Mouse (Mus musculus) forebrain, embryonic 15.5 days (tissue): Measurements from ENCODE around the gene Fdxacb1. TPM values are rescaled to one million over a fixed set of nuclear protein-coding genes. Genes with fewer than 3 reads are reported as not detected.

ENCODE experiments used
- ATAC-seq: fragments of 200-750 bp; cut with Nextera tagmentation; replicated peaks from 2 replicates; pipeline ENCODE4 v1.8.0; 2017; ENCODE audit warnings: mild to moderate bottlenecking, moderate TSS enrichment, moderate library complexity
- H3K27ac ChIP-seq: fragments of 300-500 bp; sonication (generic); replicated peaks from 2 replicates; pipeline ENCODE4 v1.5.1; 2015; ENCODE audit warnings: mild to moderate bottlenecking, inconsistent platforms
- H3K27me3 ChIP-seq: fragments of 300-500 bp; sonication (generic); 2 replicates; pipeline ENCODE4 v1.6.1; 2015; ENCODE audit warnings: inconsistent platforms
- H3K36me3 ChIP-seq: fragments of 300-500 bp; sonication (generic); 2 replicates; pipeline ENCODE4 v1.6.1; 2015; ENCODE audit warnings: mild to moderate bottlenecking, inconsistent platforms
- H3K4me1 ChIP-seq: fragments of 300-500 bp; sonication (generic); 2 replicates; pipeline ENCODE4 v1.6.1; 2015; ENCODE audit warnings: inconsistent platforms
- H3K4me2 ChIP-seq: fragments of 300-500 bp; sonication (generic); replicated peaks from 2 replicates; pipeline ENCODE4 v1.6.1; 2015; ENCODE audit warnings: mild to moderate bottlenecking, inconsistent platforms
- H3K4me3 ChIP-seq: fragments of 300-500 bp; sonication (generic); 2 replicates; pipeline ENCODE4 v1.5.1; 2015; ENCODE audit warnings: mild to moderate bottlenecking, inconsistent platforms
- H3K9ac ChIP-seq: fragments of 300-500 bp; sonication (generic); replicated peaks from 2 replicates; pipeline ENCODE4 v1.6.1; 2015; ENCODE audit warnings: mild to moderate bottlenecking, inconsistent platforms
- H3K9me3 ChIP-seq: fragments of 300-500 bp; sonication (generic); 2 replicates; pipeline ENCODE4 v1.6.1; 2016; ENCODE audit warnings: inconsistent platforms
- WGBS: fragments of 180-500 bp; shearing (Covaris S2); methylation state at CpG from one replicate; pipeline ENCODE4 v1.1.7; 2015; ENCODE audit warnings: mixed read lengths; 5-methylcytosine and 5-hydroxymethylcytosine counted together
- polyA plus RNA-seq: library from polyadenylated mRNA; unstranded; fragments of >200 nt; fragmentation: Nextera tagmentation; extraction: Ambion mirVana; gene quantifications from 2 replicates; pipeline ENCODE4 v1.2.1, GENCODE M21; 2015

The Fdxacb1 gene
- polyA plus RNA-seq, 1 experiment from 2014 or later, result 11.0 TPM

GRCm38 (mm10) chr9:50752054-50752602 is 15.9 kb upstream of the Fdxacb1 start, which contains the start of gene Hspb2:
TSS of gene Hspb2 (minus strand) at chr9:50752354.
- Histone ChIP-seq H3K4me1 (peaks cover 11% of the 10 kb centered on the region), H3K36me3 (no peaks in the 10 kb centered on the region), H3K9ac (no peak within 1 kb of the TSS), H3K27me3 (no peaks in the 10 kb centered on the region), H3K27ac (no peak within 1 kb of the TSS), H3K9me3 (no peaks in the 10 kb centered on the region), H3K4me2 (no peak within 1 kb of the TSS), H3K4me3 (no peak within 1 kb of the TSS)
- 64% methylated on average over 14 of the region's 14 CpGs for WGBS
- ATAC-seq, result no peak

DNA sequence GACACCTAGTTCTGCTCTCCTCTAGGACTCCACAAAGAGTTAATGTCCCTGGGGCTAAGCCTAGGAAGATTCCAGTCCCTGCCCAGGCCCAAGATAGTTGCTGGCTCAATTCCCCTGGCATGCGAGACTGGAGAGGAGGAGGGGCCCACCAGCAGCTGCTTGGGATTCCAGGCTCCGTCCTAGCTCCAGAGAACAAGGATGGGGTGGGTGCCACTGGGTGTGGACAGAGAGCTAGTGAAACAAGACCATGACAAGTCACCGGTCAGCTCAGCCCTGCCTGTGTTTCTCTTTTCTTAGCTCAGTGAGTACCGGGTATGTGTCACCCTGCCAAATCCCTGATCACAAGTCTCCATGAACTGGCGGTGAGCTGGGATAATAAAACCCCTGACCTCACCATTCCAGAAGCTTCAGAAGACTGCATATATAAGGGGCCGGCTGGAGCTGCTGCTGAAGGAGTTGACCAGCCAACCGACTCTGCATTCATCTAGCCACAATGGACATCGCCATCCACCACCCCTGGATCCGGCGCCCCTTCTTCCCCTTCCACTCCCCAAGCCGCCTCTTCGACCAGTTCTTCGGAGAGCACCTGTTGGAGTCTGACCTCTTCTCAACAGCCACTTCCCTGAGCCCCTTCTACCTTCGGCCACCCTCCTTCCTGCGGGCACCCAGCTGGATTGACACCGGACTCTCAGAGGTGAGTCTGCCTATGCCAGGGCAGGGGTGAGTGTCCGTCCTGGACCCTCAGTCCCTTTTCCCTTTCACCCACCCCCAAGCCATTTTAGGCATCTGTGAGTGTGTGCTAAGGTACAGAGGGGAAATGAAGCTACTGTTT is 15.0 kb upstream of the Fdxacb1 start:
- no peaks in the 10 kb centered on the region for H3K9me3 ChIP-seq
- H3K9ac ChIP-seq, result no peak overlapping the region
- no peaks in the 10 kb centered on the region for H3K27me3 ChIP-seq
- no peak overlapping the region for H3K27ac ChIP-seq
- H3K36me3 ChIP-seq, result no peaks in the 10 kb centered on the region
- H3K4me2 ChIP-seq, result no peak overlapping the region
- peaks cover 11% of the 10 kb centered on the region for H3K4me1 ChIP-seq
- no peak for ATAC-seq
- WGBS, result 72% methylated on average over 17 of the region's 17 CpGs
- no peak overlapping the region for H3K4me3 ChIP-seq

DNA sequence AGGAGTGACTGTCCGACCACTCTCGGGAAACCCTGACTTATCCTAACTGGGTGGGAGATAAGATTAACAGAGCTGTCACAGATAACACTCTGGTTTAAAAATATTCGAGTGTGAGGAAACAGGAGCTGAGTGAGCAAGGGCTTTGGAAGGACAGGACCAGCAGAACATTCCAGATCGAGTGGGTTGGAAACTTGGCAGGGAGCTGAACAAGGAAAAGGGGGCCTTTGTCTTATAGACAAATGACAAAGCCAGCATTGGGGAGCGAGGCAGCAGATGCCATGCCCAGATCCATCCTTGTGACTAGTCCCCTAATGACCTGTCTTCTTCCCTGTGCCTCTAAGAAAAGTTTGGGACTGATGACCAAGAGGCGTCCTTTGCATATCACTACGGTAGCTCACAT is 14.1 kb upstream of the Fdxacb1 start:
- H3K4me3 ChIP-seq, result no peak overlapping the region
- no peak overlapping the region for H3K27ac ChIP-seq
- H3K9ac ChIP-seq, result no peak overlapping the region
- no peaks in the 10 kb centered on the region for H3K27me3 ChIP-seq
- 75% methylated on average over 7 of the region's 7 CpGs for WGBS
- H3K9me3 ChIP-seq, result no peaks in the 10 kb centered on the region
- H3K4me1 ChIP-seq, result peaks cover 11% of the 10 kb centered on the region
- no peak overlapping the region for H3K4me2 ChIP-seq
- no peaks in the 10 kb centered on the region for H3K36me3 ChIP-seq
- ATAC-seq, result no peak

- H3K9ac ChIP-seq, result no peak overlapping the region
- 44% methylated on average over 5 of the region's 5 CpGs for WGBS
- no peaks in the 10 kb centered on the region for H3K27me3 ChIP-seq
- no peak overlapping the region for H3K4me3 ChIP-seq
- H3K4me2 ChIP-seq, result no peak overlapping the region
- H3K27ac ChIP-seq, result no peak overlapping the region
- H3K36me3 ChIP-seq, result no peaks in the 10 kb centered on the region
- peaks cover 11% of the 10 kb centered on the region for H3K4me1 ChIP-seq
- no peaks in the 10 kb centered on the region for H3K9me3 ChIP-seq
- no peak for ATAC-seq
Observed at GRCm38 (mm10) chr9:50756711-50757110, 11.3 kb upstream of the Fdxacb1 start.

- Histone ChIP-seq H3K4me2 (no peak overlapping the region), H3K9me3 (no peaks in the 10 kb centered on the region), H3K4me3 (no peak overlapping the region), H3K36me3 (0 out of 2 replicates have a peak, but pooled peaks cover 3% of the 10 kb centered on the region), H3K4me1 (no peaks in the 10 kb centered on the region), H3K9ac (no peak overlapping the region), H3K27me3 (no peaks in the 10 kb centered on the region), H3K27ac (no peak overlapping the region)
- 68% methylated on average over 6 of the region's 6 CpGs for WGBS
- ATAC-seq, result no peak
Observed at GRCm38 (mm10) chr9:50761520-50762243, 6.4 kb upstream of the Fdxacb1 start.

- 68% methylated on average over 1 of the region's 1 CpGs for WGBS
- no peak for ATAC-seq
- 0 out of 2 replicates have a peak, but pooled peaks cover 3% of the 10 kb centered on the region for H3K36me3 ChIP-seq
- H3K9ac ChIP-seq, result no peak overlapping the region
- H3K27ac ChIP-seq, result no peak overlapping the region
- peaks cover 8% of the 10 kb centered on the region; the same call in 1 of the 2 replicates for H3K4me1 ChIP-seq
- no peaks in the 10 kb centered on the region for H3K27me3 ChIP-seq
- H3K9me3 ChIP-seq, result no peaks in the 10 kb centered on the region
- no peak overlapping the region for H3K4me3 ChIP-seq
- H3K4me2 ChIP-seq, result no peak overlapping the region
Observed at GRCm38 (mm10) chr9:50763331-50763730, 4.7 kb upstream of the Fdxacb1 start.

DNA sequence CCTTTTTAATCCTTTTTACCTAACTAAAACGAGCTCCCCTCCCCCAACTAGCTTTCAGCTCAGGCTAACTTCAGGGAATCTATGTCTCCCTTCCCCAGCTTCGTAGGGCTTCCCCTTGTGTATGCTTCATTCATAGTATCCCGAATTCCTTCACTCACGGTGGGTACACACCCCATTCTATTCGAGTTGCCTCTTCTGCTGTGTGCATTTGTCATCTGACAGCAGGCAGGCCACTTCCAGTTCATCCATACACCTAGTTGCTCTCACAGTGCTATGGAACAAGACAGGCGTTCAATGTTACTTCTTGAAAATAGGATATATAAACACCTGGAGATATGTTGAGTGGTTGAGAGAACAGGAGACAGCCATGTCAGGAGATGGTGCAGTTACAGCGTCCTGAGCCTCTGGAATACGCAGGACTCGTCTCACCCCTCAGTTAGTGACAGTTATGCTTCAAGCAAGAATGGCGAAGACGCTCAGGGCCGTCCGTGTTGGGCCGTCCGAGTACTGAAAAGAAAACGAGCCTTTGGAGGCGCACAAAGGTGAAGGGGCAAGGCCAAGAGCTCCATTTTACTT is 417 bp upstream of the Fdxacb1 start:
- peak overlapping the region; percentile 71 for H3K4me3 ChIP-seq
- H3K27ac ChIP-seq, result peak overlapping the region; percentile 95
- peaks cover 21% of the 10 kb centered on the region; the same call in 1 of the 2 replicates for H3K4me1 ChIP-seq
- WGBS, result 6% methylated on average over 17 of the region's 17 CpGs
- H3K9me3 ChIP-seq, result no peaks in the 10 kb centered on the region
- H3K9ac ChIP-seq, result peak overlapping the region; percentile 76
- ATAC-seq, result no peak; the same call in none of the 2 replicates
- peak overlapping the region; percentile 76 for H3K4me2 ChIP-seq
- no peaks in the 10 kb centered on the region for H3K27me3 ChIP-seq
- H3K36me3 ChIP-seq, result 0 out of 2 replicates have a peak, but pooled peaks cover 3% of the 10 kb centered on the region

DNA sequence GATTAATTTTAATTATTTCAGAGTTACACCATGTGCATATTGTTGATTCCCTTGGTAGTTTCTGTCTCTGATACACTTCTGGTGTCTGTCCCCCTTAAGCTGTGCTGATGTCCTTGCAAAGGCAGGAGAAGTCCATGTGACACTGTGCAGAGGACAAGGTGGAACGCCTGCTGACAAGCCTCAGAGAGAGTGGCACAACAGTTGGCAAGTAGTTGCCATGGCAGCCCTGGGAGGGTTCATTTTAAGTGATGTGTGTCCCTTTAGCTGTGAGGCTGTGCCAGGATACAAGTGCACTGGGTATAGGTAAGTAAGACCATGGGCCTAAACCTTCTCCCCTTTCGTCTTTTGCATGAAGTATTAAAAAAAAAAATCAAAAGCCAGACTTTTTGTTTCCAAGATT is 2.0 kb downstream of the Fdxacb1 start:
- ATAC-seq, result no peak
- Histone ChIP-seq H3K27me3 (no peaks in the 10 kb centered on the region), H3K27ac (no peak overlapping the region), H3K9me3 (no peaks in the 10 kb centered on the region), H3K36me3 (no peaks in the 10 kb centered on the region), H3K9ac (no peak overlapping the region), H3K4me3 (no peak overlapping the region), H3K4me1 (peaks cover 32% of the 10 kb centered on the region), H3K4me2 (no peak overlapping the region)
- 82% methylated on average over 2 of the region's 2 CpGs for whole genome bisulfite sequencing

DNA sequence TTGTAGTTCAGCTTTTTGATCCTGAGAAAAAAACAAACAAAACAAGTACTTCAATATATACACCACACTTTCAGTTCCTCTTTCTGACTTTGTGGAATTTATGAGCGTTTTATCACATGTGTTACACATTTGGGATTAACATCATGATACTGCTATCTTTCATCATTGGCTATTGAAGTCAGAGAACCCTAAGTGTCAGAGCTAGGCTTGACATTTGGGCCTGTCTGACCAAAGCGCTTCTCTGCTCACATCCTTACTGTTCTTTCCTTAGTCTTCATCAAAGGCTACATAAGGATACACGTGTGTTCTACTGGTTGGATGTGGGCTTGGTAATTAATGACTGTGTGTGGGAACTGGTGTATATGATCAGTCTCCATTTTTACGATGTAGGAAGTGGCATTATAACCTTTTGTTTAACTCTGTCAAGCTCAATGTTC is 6.0 kb downstream of the Fdxacb1 start:
- Histone ChIP-seq H3K9ac (0 out of 2 replicates have a peak overlapping the region, but pooled peaks have one; percentile 16), H3K27me3 (no peaks in the 10 kb centered on the region), H3K36me3 (peaks cover 7% of the 10 kb centered on the region), H3K27ac (peak overlapping the region; percentile 94; the same call in 1 of the 2 replicates), H3K4me3 (peak overlapping the region; percentile 94), H3K9me3 (no peaks in the 10 kb centered on the region), H3K4me1 (peaks cover 31% of the 10 kb centered on the region), H3K4me2 (peak overlapping the region; percentile 78)
- whole genome bisulfite sequencing, result 77% methylated on average over 4 of the region's 4 CpGs
- ATAC-seq, result no peak

DNA sequence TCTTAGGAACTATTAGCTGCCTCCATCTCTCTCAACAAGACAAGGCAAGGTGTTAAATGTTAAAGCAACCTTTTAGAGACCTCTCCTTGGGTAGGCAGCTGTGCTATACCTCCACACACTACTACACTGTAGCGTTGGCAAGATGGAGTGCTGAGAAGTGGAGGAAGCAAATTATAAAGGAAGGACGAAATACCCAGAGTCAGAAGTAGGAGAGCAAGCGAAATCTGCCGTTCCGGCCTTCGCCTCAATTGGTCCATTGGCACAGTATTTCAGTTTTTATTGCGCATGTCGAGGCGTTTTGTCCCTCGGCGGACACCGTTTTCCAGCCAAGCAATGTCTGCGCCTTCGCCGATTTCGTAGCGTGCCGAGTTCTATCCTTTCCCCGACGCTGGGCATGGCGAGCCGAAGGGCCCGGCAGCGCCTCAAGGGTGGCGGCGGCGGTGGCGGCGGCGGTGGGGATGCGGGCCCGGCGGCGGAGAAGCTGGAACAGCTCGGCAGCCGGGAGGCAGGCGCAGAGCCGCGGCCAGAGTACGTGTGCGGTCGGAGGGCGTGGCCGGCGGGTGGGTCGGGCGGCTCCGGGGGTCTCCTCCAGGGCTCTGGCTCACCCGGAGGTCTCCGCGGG is 7.1 kb downstream of the Fdxacb1 start, which contains the start of the genes Alg9 and 1110032A03Rik:
Gene Alg9 (plus strand): TSS at position 29 of the 622 bp plus-strand sequence.
Gene 1110032A03Rik (minus strand): TSS at position 530 of the 622 bp plus-strand sequence.
- Histone ChIP-seq H3K4me2 (peak within 1 kb of the TSS; percentile 78), H3K4me3 (peak within 1 kb of the TSS; percentile 94), H3K36me3 (peaks cover 14% of the 10 kb centered on the region), H3K4me1 (peaks cover 24% of the 10 kb centered on the region), H3K9me3 (no peaks in the 10 kb centered on the region), H3K27ac (peak within 1 kb of the TSS; percentile 94), H3K27me3 (no peaks in the 10 kb centered on the region), H3K9ac (peak within 1 kb of the TSS; percentile 95)
- 1% methylated on average over 47 of the region's 51 CpGs for WGBS
- peak; percentile 86 for ATAC-seq

DNA sequence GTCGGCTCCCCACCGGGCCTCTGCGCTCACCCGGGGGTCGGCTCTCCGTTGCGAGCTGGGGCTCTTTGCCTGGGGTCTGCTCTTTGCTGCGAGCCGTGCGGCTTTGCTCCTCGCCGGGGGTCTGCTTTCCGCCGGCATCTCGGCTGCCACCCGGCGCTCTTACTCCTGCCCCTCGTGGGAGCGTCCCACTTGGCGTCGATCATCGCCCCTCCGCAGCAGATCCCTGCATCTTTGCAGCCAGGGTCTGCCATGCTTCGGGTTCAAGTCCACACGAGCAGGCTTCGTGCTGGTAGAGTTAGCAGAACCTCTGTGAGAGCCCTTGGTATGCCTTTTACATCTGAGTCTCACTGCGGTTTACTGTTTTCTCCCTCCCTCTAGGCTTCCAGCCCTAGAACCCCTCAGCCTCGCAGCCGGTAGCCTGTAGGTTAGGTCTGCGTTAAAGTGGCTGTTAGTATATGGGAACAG is 7.7 kb downstream of the Fdxacb1 start:
- Histone ChIP-seq H3K9me3 (no peaks in the 10 kb centered on the region), H3K27ac (peak overlapping the region; percentile 94), H3K36me3 (peaks cover 20% of the 10 kb centered on the region), H3K4me2 (peak overlapping the region; percentile 78), H3K9ac (peak overlapping the region; percentile 95), H3K27me3 (no peaks in the 10 kb centered on the region), H3K4me3 (peak overlapping the region; percentile 94), H3K4me1 (peaks cover 24% of the 10 kb centered on the region)
- peak; percentile 84 for ATAC-seq
- under 1% methylated on average over 30 of the region's 30 CpGs for WGBS
